Mouse (Mus musculus) kidney, embryonic 14.5 days (tissue): ENCODE results near the gene Ndufaf2. TPM values are rescaled to one million over a fixed set of nuclear protein-coding genes. Genes with fewer than 3 reads are reported as not detected.

Experiments used
- ATAC-seq: fragments of 200-750 bp; cut with Nextera tagmentation; 2 replicates; pipeline ENCODE4 v1.8.0; 2017; ENCODE audit warnings: moderate number of reproducible peaks, mild to moderate bottlenecking, moderate TSS enrichment, moderate library complexity; ENCODE audit not compliant: low FRiP score, low TSS enrichment
- H3K27ac ChIP-seq: fragments of 300-500 bp; sonication (generic); 2 replicates; pipeline ENCODE4 v1.5.1; 2014; ENCODE audit warnings: low read depth, mild to moderate bottlenecking, low read length, moderate library complexity, mixed read lengths
- H3K27me3 ChIP-seq: fragments of 300-500 bp; sonication (generic); 2 replicates; pipeline ENCODE4 v1.6.1; 2014; ENCODE audit warnings: mild to moderate bottlenecking, low read length; ENCODE audit not compliant: control insufficient read depth, insufficient read depth
- H3K36me3 ChIP-seq: fragments of 300-500 bp; sonication (generic); 2 replicates; pipeline ENCODE4 v1.6.1; 2014; ENCODE audit warnings: low read length, mixed read lengths; ENCODE audit not compliant: control insufficient read depth, insufficient read depth
- H3K4me1 ChIP-seq: fragments of 300-500 bp; sonication (generic); 2 replicates; pipeline ENCODE4 v1.6.1; 2014; ENCODE audit warnings: low read length, mixed read lengths; ENCODE audit not compliant: control insufficient read depth, insufficient read depth
- H3K4me2 ChIP-seq: fragments of 300-500 bp; sonication (generic); replicated peaks from 2 replicates; pipeline ENCODE4 v1.6.1; 2014; ENCODE audit warnings: low read depth, mild to moderate bottlenecking, low read length
- H3K4me3 ChIP-seq: fragments of 300-500 bp; sonication (generic); 2 replicates; pipeline ENCODE4 v1.5.1; 2014; ENCODE audit warnings: mild to moderate bottlenecking, low read length
- H3K9ac ChIP-seq: fragments of 300-500 bp; sonication (generic); 2 replicates; pipeline ENCODE4 v1.6.1; 2014; ENCODE audit warnings: low read depth, mild to moderate bottlenecking, low read length, moderate library complexity
- H3K9me3 ChIP-seq: fragments of 300-500 bp; sonication (generic); 2 replicates; pipeline ENCODE4 v1.6.1; 2016; ENCODE audit warnings: low read length; ENCODE audit not compliant: control insufficient read depth
- WGBS: fragments of 180-500 bp; shearing (Covaris S2); extraction: QIAGEN DNeasy Blood & Tissue Kit; methylation state at CpG from one replicate; pipeline ENCODE4 v1.1.7; 2014; 5-methylcytosine and 5-hydroxymethylcytosine counted together
- polyA plus RNA-seq: library from polyadenylated mRNA; unstranded; fragments of >200 nt; fragmentation: Nextera tagmentation; extraction: Ambion mirVana; gene quantifications from 2 replicates; pipeline ENCODE4 v1.2.1, GENCODE M21; 2014

The Ndufaf2 gene
- polyA plus RNA-seq, 1 experiment from 2014 or later = 80.4 TPM

- no peak overlapping the region for H3K27ac ChIP-seq
- H3K9ac ChIP-seq = no peak overlapping the region
- H3K4me1 ChIP-seq = no peaks in the 10 kb centered on the region
- WGBS = 93% methylated on average over 6 of the region's 6 CpGs
- H3K4me2 ChIP-seq = no peak overlapping the region
- H3K9me3 ChIP-seq = no peaks in the 10 kb centered on the region
- H3K4me3 ChIP-seq = no peak overlapping the region
- no peaks in the 10 kb centered on the region for H3K36me3 ChIP-seq
- no peak for ATAC-seq
- no peaks in the 10 kb centered on the region for H3K27me3 ChIP-seq
These were observed 179.0 kb downstream of the Ndufaf2 start for GRCm38 (mm10) chr13:107979461-107979860.

GRCm38 (mm10) chr13:107976886-107977656 is 181.4 kb downstream of the Ndufaf2 start:
- no peak for ATAC-seq
- no peaks in the 10 kb centered on the region for H3K9me3 ChIP-seq
- WGBS = 92% methylated on average over 16 of the region's 16 CpGs

GRCm38 (mm10) chr13:107972451-107972850 is 186.0 kb downstream of the Ndufaf2 start:
- no peak for ATAC-seq
- Histone ChIP-seq H3K9ac (no peak overlapping the region), H3K4me2 (no peak overlapping the region), H3K4me3 (no peak overlapping the region), H3K36me3 (no peaks in the 10 kb centered on the region), H3K27me3 (no peaks in the 10 kb centered on the region), H3K9me3 (no peaks in the 10 kb centered on the region), H3K27ac (no peak overlapping the region), H3K4me1 (0 out of 2 replicates have a peak, but pooled peaks cover 4% of the 10 kb centered on the region)
- WGBS = 86% methylated on average over 4 of the region's 4 CpGs

More at GRCm38 (mm10) chr13:107976886-107977656, 181.4 kb downstream of the Ndufaf2 start:
- Histone ChIP-seq H3K9ac (no peak overlapping the region), H3K4me3 (no peak overlapping the region), H3K27me3 (no peaks in the 10 kb centered on the region), H3K36me3 (no peaks in the 10 kb centered on the region), H3K4me2 (no peak overlapping the region), H3K27ac (no peak overlapping the region), H3K4me1 (no peaks in the 10 kb centered on the region)

GRCm38 (mm10) chr13:107971868-107972267 is 186.6 kb downstream of the Ndufaf2 start:
- WGBS = 50% methylated on average over 7 of the region's 7 CpGs
- H3K36me3 ChIP-seq = no peaks in the 10 kb centered on the region
- no peak overlapping the region for H3K9ac ChIP-seq
- ATAC-seq = peak; percentile 53
- H3K27me3 ChIP-seq = no peaks in the 10 kb centered on the region
- H3K9me3 ChIP-seq = no peaks in the 10 kb centered on the region
- no peak overlapping the region for H3K4me2 ChIP-seq
- H3K27ac ChIP-seq = no peak overlapping the region
- H3K4me3 ChIP-seq = no peak overlapping the region
- 0 out of 2 replicates have a peak, but pooled peaks cover 4% of the 10 kb centered on the region for H3K4me1 ChIP-seq

- Histone ChIP-seq H3K4me1 (0 out of 2 replicates have a peak, but pooled peaks cover 4% of the 10 kb centered on the region), H3K36me3 (no peaks in the 10 kb centered on the region), H3K9me3 (no peaks in the 10 kb centered on the region), H3K27ac (no peak overlapping the region), H3K27me3 (no peaks in the 10 kb centered on the region), H3K4me3 (no peak overlapping the region), H3K4me2 (no peak overlapping the region), H3K9ac (no peak overlapping the region)
- no peak for ATAC-seq
- WGBS = 50% methylated on average over 11 of the region's 11 CpGs
These were observed 187.8 kb downstream of the Ndufaf2 start for GRCm38 (mm10) chr13:107970422-107971142.

- peak; percentile 29 for ATAC-seq
- Histone ChIP-seq H3K27ac (no peak overlapping the region), H3K27me3 (no peaks in the 10 kb centered on the region), H3K36me3 (no peaks in the 10 kb centered on the region), H3K9ac (no peak overlapping the region), H3K4me1 (peaks cover 4% of the 10 kb centered on the region; the same call in 1 of the 2 replicates), H3K4me3 (no peak overlapping the region), H3K4me2 (no peak overlapping the region), H3K9me3 (no peaks in the 10 kb centered on the region)
- 25% methylated on average over 7 of the region's 7 CpGs for WGBS
These were observed 188.4 kb downstream of the Ndufaf2 start for GRCm38 (mm10) chr13:107969961-107970391.

- Histone ChIP-seq H3K4me2 (no peak overlapping the region), H3K9ac (peak overlapping the region; percentile 31; the same call in 1 of the 2 replicates), H3K36me3 (no peaks in the 10 kb centered on the region), H3K4me1 (peaks cover 28% of the 10 kb centered on the region), H3K9me3 (no peaks in the 10 kb centered on the region), H3K27me3 (no peaks in the 10 kb centered on the region), H3K27ac (no peak overlapping the region), H3K4me3 (no peak overlapping the region)
- no peak for ATAC-seq
- WGBS = 42% methylated on average over 7 of the region's 7 CpGs
These were observed 193.8 kb downstream of the Ndufaf2 start for GRCm38 (mm10) chr13:107964616-107965015.

GRCm38 (mm10) chr13:107963471-107963870 is 195.0 kb downstream of the Ndufaf2 start:
- Histone ChIP-seq H3K9ac (no peak overlapping the region), H3K4me2 (no peak overlapping the region), H3K27me3 (no peaks in the 10 kb centered on the region), H3K4me3 (no peak overlapping the region), H3K27ac (no peak overlapping the region), H3K4me1 (peaks cover 28% of the 10 kb centered on the region), H3K9me3 (no peaks in the 10 kb centered on the region), H3K36me3 (no peaks in the 10 kb centered on the region)
- no peak for ATAC-seq
- WGBS = 48% methylated on average over 11 of the region's 11 CpGs

- H3K27ac ChIP-seq = peak overlapping the region; percentile 30; the same call in 1 of the 2 replicates
- H3K4me1 ChIP-seq = peaks cover 28% of the 10 kb centered on the region
- H3K4me3 ChIP-seq = no peak overlapping the region
- ATAC-seq = no peak
- H3K36me3 ChIP-seq = no peaks in the 10 kb centered on the region
- whole genome bisulfite sequencing = 69% methylated on average over 4 of the region's 4 CpGs
- H3K9ac ChIP-seq = no peak overlapping the region
- no peaks in the 10 kb centered on the region for H3K9me3 ChIP-seq
- H3K4me2 ChIP-seq = no peak overlapping the region
- H3K27me3 ChIP-seq = no peaks in the 10 kb centered on the region
These were observed 195.7 kb downstream of the Ndufaf2 start for GRCm38 (mm10) chr13:107962741-107963140.
